Mouse (Mus musculus) kidney, postnatal 36 days (tissue): ENCODE results near the gene Tbp.

ENCODE experiments used
- DNase-seq, 2 experiments: peaks; one replicate each; pipeline ENCODE4 v3.0.0; 2021 to 2022; ENCODE audit warnings: mixed read lengths in 2 of 2

The Tbp gene

DNA sequence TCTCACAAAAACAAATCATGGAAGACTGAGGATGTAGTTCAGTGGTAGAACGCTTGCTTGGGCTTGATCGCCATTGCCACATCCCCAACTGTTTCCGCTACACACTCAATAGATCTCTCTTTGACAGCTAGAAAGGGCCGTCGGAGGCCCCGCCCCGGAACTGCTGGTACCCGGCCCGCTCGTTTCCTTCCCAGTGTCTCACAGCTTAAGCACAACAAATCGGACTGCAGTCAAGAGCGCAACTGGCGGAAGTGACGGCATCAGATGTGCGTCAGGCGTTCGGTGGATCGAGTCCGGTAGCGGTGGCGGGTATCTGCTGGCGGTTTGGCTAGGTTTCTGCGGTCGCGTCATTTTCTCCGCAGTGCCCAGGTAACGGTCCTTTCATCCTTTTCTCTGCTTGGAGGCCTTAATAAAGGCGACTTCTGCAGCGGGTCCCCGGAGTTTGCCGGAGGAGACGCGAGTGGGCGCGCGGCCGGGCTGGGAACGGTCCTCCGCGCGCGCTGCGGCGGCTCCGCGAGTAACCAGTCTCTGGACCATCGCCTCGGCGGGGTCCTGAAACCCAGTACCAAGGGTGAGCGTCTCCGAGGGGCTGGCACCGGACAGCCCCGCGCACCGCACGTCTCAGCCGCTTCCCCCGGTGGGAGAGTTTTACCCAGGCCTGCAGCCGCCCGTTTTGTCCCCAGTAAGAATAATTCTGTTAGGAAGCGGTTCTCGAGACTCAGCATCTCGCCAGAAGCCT is at the start of gene Tbp, which contains the start of gene Psmb1:
TSS of gene Tbp (plus strand) at position 233 of the 739 bp plus-strand sequence.
TSS of gene Psmb1 (minus strand) at position 96 of the 739 bp plus-strand sequence.
- peak; percentile 99 for DNase-seq

GRCm38 (mm10) chr17:15455203-15455602 is 44.5 kb upstream of the Tbp start:
- DNase-seq: no peak

- DNase-seq: no peak
These were observed 43.1 kb upstream of the Tbp start for GRCm38 (mm10) chr17:15456595-15456994.

DNA sequence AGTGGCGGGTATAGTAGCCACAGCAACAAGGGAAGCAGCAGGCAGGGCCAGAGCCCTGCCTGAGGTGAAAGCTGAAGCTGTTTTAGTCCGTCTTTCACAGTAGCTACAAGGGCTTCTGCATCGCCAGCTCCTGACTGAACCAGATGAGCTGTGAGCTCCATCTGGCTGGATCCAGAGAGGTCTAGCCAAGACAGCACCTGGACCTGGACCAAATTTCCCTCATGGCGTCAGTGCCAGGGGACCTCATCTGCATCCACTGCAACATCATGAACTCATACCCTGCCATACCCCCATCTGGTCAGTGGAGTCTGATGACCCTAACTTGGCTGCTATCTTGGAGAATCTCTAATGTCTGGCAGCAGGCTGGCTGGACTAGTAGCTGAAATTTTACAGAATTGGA is 39.9 kb upstream of the Tbp start:
- no peak for DNase-seq

- no peak for DNase-seq
These were observed 37.7 kb upstream of the Tbp start for GRCm38 (mm10) chr17:15461921-15462495.

DNA sequence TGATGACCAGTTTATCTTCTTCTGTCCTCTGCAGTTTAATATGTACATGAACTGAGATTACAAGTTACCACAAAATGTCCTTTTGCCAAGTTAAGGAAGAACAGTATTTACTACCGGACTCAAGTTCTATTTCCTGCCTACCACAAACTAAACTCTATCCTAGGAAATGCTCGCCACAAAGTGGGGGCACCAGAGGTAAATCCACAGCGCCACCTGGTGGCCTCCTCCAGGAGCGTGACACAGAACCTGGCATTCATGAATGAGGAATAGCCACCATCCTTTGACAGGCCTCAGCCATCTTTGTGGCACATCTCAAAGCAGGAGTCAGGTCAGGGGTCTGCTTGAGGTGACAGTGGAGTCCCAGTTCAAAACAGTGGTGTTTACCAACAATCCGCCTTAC is 32.0 kb upstream of the Tbp start:
- DNase-seq: peak; percentile 62 to 87

GRCm38 (mm10) chr17:15472671-15473070 is 27.0 kb upstream of the Tbp start:
- DNase-seq: no peak

- no peak for DNase-seq
These were observed 9.1 kb upstream of the Tbp start for GRCm38 (mm10) chr17:15490542-15490941.

- DNase-seq: peak; percentile 96 to 98
These were observed 1.6 kb upstream of the Tbp start for GRCm38 (mm10) chr17:15497882-15498752.

- no peak for DNase-seq
These were observed 955 bp upstream of the Tbp start for GRCm38 (mm10) chr17:15498753-15499113.

DNA sequence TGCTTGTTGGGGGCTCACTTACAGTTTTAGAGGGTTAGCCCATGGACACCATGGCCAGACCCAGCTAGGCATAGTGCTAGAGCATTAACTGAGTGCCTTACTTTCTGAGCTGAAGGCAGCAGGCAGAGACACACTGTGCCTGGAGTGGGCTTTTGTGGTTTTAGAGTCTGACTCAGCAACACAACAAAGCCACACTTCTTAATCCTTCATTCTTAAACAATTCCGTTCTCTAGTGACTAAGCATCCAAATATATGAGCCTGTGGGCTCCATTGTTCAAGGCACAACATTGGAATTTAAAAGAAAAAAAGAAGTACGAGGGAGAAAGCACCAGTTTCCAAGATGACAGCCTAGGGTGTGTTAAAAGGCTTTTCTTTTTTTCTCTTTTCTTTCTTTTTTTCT is 11.0 kb downstream of the Tbp start:
- no peak for DNase-seq

DNA sequence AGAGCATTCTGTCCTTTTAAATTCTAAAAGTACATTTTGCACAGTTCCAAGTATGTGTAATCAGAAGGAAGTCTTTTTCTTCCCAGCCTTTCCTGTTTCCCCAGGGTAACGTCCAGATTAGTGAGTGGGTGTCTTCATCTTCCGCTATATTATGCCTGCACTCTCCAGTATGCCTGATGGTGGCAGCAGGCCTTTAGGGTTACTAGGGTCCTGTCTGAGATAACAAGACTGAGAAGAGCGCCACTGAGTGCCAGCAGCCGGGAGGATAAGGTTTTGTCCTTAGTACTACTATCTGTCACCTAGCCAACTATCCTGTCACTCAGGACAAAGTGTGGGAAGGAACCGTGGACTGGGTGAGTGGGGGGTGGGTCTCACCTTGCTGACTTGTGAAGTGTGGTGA is 18.1 kb downstream of the Tbp start:
- DNase-seq: no peak

DNA sequence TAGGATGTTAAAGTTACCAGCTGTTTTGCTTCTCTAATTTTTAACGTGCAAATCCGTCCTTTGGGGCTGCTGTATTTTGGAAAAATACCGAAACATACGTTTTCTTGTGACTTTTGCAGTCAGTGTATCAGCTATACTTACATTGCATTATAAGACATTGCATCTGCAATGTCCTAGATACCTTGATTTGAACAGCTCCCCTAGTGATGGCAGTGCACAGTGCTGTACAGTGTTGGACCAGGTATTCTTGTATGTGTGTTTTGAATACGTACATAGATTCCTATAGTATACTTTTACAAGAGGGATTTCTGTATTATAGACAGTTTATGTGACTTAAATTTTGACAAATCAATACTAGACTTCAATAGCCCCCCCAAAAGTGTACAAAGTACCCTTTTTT is 18.5 kb downstream of the Tbp start:
- DNase-seq: no peak

GRCm38 (mm10) chr17:15518766-15519165 is 19.1 kb downstream of the Tbp start:
- no peak for DNase-seq

GRCm38 (mm10) chr17:15526304-15526703 is 26.6 kb downstream of the Tbp start:
- DNase-seq: no peak

DNA sequence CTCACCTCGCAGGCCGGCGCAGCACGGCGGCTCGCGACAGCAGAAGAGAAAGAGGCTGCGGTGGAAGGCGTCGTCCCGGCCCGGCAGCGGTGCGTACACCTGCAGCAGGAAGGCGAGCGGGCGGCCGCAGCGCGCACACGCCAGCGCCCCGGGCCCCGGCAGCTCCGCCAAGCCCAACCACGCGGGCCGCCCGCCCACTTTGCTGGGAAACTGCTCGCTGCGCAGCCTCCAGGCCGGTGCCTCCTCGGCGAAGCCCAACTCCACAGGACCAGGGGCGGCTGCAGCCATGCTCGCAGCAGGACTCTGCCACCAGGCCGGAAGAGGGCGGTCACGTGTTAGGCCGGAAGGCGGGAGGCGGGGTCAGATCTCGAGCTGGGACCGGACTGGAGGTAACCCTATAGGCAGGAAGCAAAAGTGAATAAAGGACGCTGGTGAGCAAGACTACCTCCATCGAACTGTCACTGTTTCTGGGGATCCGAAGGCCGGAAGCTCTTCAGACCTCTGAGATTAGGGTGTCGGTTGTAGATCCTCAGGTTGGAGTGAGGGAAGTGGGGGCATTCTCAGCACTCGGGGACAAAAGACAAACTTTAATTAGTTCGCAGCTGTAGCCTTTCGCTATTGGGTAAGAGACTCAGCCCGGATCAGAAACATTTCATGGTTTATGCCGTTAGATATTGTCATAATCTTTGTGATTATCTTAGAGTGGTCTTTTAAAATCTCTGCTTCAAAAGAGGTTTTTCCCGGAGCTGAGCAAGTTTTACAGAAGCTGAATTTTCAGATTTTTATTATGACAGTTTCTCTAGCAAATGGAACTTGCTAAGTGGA is 27.5 kb downstream of the Tbp start, which contains the start of gene Pdcd2:
TSS of gene Pdcd2 (minus strand) at position 316 of the 825 bp plus-strand sequence.
- peak; percentile 97 to 98 for DNase-seq

- no peak for DNase-seq
These were observed 28.1 kb downstream of the Tbp start for GRCm38 (mm10) chr17:15527811-15528136.

GRCm38 (mm10) chr17:15528887-15529286 is 29.2 kb downstream of the Tbp start:
- no peak for DNase-seq

GRCm38 (mm10) chr17:15530141-15530540 is 30.5 kb downstream of the Tbp start:
- peak; percentile 48 to 74 for DNase-seq

- DNase-seq: no peak
These were observed 35.6 kb downstream of the Tbp start for GRCm38 (mm10) chr17:15535162-15535800.

DNA sequence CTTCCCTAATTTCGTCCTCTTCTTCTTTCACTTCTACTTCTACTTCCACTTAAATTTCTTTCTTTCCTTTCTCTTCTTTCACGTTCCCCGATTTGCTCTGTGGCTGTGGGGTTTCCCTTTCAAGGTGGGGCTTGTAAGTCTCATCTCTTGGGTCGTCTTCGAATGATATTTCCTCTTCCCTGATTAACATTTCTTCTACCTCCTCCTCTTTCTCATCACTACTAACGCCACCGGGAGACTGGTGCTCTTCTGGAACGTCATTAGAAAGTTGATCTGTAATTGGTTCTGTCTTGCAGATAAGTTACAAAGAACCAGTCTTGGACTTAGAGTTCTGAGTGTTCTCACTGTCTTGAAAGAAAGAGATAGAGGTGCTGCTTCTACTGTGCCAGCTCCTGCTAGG is 36.3 kb downstream of the Tbp start:
- DNase-seq: no peak

- peak in 1 of 2 experiments; percentile 29 for DNase-seq
These were observed 36.8 kb downstream of the Tbp start for GRCm38 (mm10) chr17:15536457-15536904.
